Comparison of ENCODE assay signal across 27 mouse cellular contexts in genomic region chr8:106051068-106051467, GRCm38 (mm10). TPM values are rescaled to one million over a fixed set of nuclear protein-coding genes. Genes with fewer than 3 reads are reported as not detected.
DNase-seq lines count a peak whose midpoint lies in the region; ATAC-seq and TF ChIP-seq lines count a peak whose summit lies in the region.
"Had no signal": no experiment of that assay in that cellular context is flagged by ENCODE, and none has a peak within 500 bp of the region (broad histone marks: within the 10 kb centered on the region; RNA-seq: fewer than 3 reads in every experiment).

No protein-coding gene starts in this region.

- DNase-seq in gastrocnemius, adult 2 months = no peak
- DNase-seq in gastrocnemius, adult 8-10 months (ENCODE audit: low spot score in 2 of 2) = no peak
- DNase-seq in liver, embryonic 13.5 days = no peak
- no peak for DNase-seq in liver, embryonic 11.5 days (ENCODE audit: low spot score)
- DNase-seq in B cell, adult 2 months = peak; percentile 24 to 26
- DNase-seq in brain, adult 2 months (ENCODE audit: low read depth, low spot score) = peak; percentile 26
- DNase-seq in urinary bladder, postnatal 4 days (ENCODE audit: low spot score in 2 of 2) = no peak
- DNase-seq: adrenal gland, postnatal 10 days; cerebellum, adult 18-20 months; cerebellum, postnatal 14 days; embryo, embryonic 11 days; heart, adult 2 months; kidney, adult 11 months had no signal

- H3K27me3 ChIP-seq in liver, embryonic 13.5 days = no peaks in the 10 kb centered on the region
- no peaks in the 10 kb centered on the region for H3K27me3 ChIP-seq in liver, embryonic 11.5 days (replicated peaks; ENCODE audit: control insufficient read depth, insufficient read depth, low read length)
- H3K27me3 ChIP-seq in kidney, embryonic 16.5 days (ENCODE audit: insufficient read depth, low read length) = no peaks in the 10 kb centered on the region
- H3K27me3 ChIP-seq: embryonic facial prominence, embryonic 15.5 days; heart, embryonic 12.5 days had no signal

- H3K4me1 ChIP-seq in liver, embryonic 13.5 days (replicated peaks) = peaks cover 46% of the 10 kb centered on the region
- H3K4me1 ChIP-seq in liver, embryonic 11.5 days (replicated peaks; ENCODE audit: control insufficient read depth, insufficient read depth, low read length) = peaks cover 14% of the 10 kb centered on the region
- H3K4me1 ChIP-seq in kidney, embryonic 16.5 days (ENCODE audit: insufficient read depth, low read length) = peaks cover 3% of the 10 kb centered on the region; the same call in 1 of the 2 replicates
- H3K4me1 ChIP-seq: embryonic facial prominence, embryonic 15.5 days; forebrain, embryonic 10.5 days; hindbrain, embryonic 10.5 days had no signal

- peak overlapping the region; percentile 59 for H3K27ac ChIP-seq in gastrocnemius, adult 2 months
- peak overlapping the region; percentile 29; the same call in 1 of the 2 replicates for H3K27ac ChIP-seq in liver, embryonic 13.5 days
- no peak overlapping the region for H3K27ac ChIP-seq in liver, embryonic 11.5 days (ENCODE audit: low read depth, low read length)
- H3K27ac ChIP-seq in kidney, embryonic 16.5 days (ENCODE audit: low read length) = no peak overlapping the region
- H3K27ac ChIP-seq: embryonic facial prominence, embryonic 15.5 days; forebrain, embryonic 10.5 days; heart, adult 2 months; hindbrain, embryonic 10.5 days; hindbrain, embryonic 14.5 days had no signal

- TF ChIP-seq CTCF in gastrocnemius, adult 2 months (IDR thresholded peaks at IDR 0.05) = no peak

- peaks cover 59% of the 10 kb centered on the region for H3K36me3 ChIP-seq in liver, embryonic 13.5 days
- peaks cover 3% of the 10 kb centered on the region; the same call in 1 of the 2 replicates for H3K36me3 ChIP-seq in liver, embryonic 11.5 days (ENCODE audit: control insufficient read depth, insufficient read depth, low read length)
- H3K36me3 ChIP-seq in kidney, embryonic 16.5 days (ENCODE audit: insufficient read depth, low read length) = peaks cover 15% of the 10 kb centered on the region

- WGBS in liver, embryonic 13.5 days (ENCODE audit: insufficient replicate concordance) = 75% methylated on average over 3 of the region's 3 CpGs
- 77% methylated on average over 3 of the region's 3 CpGs for WGBS in liver, embryonic 11.5 days
- 91% methylated on average over 3 of the region's 3 CpGs for WGBS in kidney, embryonic 16.5 days

- no peak for ATAC-seq in liver, embryonic 13.5 days (ENCODE audit: low read depth)
- no peak for ATAC-seq in liver, embryonic 11.5 days (replicated peaks; ENCODE audit: low FRiP score)
- no peak for ATAC-seq in kidney, embryonic 16.5 days (ENCODE audit: low FRiP score, low TSS enrichment)
- ATAC-seq: forebrain, embryonic 16.5 days had no signal

- no peaks in the 10 kb centered on the region for H3K9me3 ChIP-seq in liver, embryonic 13.5 days (replicated peaks)
- no peaks in the 10 kb centered on the region for H3K9me3 ChIP-seq in liver, embryonic 11.5 days (ENCODE audit: control insufficient read depth, low read length)
- no peaks in the 10 kb centered on the region for H3K9me3 ChIP-seq in kidney, embryonic 16.5 days (ENCODE audit: low read length)
- H3K9me3 ChIP-seq: embryonic facial prominence, embryonic 15.5 days; forebrain, embryonic 10.5 days; G1E; heart, embryonic 12.5 days; hindbrain, embryonic 10.5 days had no signal

- no peak overlapping the region for H3K4me3 ChIP-seq in gastrocnemius, adult 2 months
- no peak overlapping the region for H3K4me3 ChIP-seq in liver, embryonic 13.5 days (replicated peaks)
- H3K4me3 ChIP-seq in liver, embryonic 11.5 days (ENCODE audit: low read depth, low read length) = no peak overlapping the region
- no peak overlapping the region for H3K4me3 ChIP-seq in kidney, embryonic 16.5 days (ENCODE audit: low read length)
- H3K4me3 ChIP-seq: embryonic facial prominence, embryonic 15.5 days; erythroblast, embryonic 14.5 days; forebrain, embryonic 10.5 days; heart, adult 2 months; heart, embryonic 12.5 days; hindbrain, embryonic 10.5 days had no signal

- intact Hi-C loops in gastrocnemius, adult 2 months (cut with DNase I) = no loop called here

- no peak overlapping the region for H3K4me2 ChIP-seq in liver, embryonic 13.5 days
- no peak overlapping the region for H3K4me2 ChIP-seq in liver, embryonic 11.5 days
- no peak overlapping the region for H3K4me2 ChIP-seq in kidney, embryonic 16.5 days (replicated peaks; ENCODE audit: low read depth, low read length)
- H3K4me2 ChIP-seq: embryonic facial prominence, embryonic 15.5 days; heart, embryonic 12.5 days; hindbrain, embryonic 14.5 days had no signal

- no peak overlapping the region for H3K9ac ChIP-seq in liver, embryonic 13.5 days
- H3K9ac ChIP-seq in liver, embryonic 11.5 days (ENCODE audit: low read depth, low read length) = no peak overlapping the region
- H3K9ac ChIP-seq in kidney, embryonic 16.5 days (replicated peaks; ENCODE audit: low read length) = no peak overlapping the region
- H3K9ac ChIP-seq: embryonic facial prominence, embryonic 15.5 days; heart, embryonic 12.5 days; hindbrain, embryonic 14.5 days had no signal

RNA-seq across cellular contexts. Expression of gene Nfatc3, which starts 7.6 kb away (rescaled TPM):
- total RNA-seq in gastrocnemius, adult 2 months (2021) = 10 to 100 TPM; 24.9 to 28.7 TPM
- total RNA-seq in gastrocnemius, adult 8-10 months (2022) = 10 to 100 TPM; 23.6 to 30.5 (median 25.5) TPM
- polyA plus RNA-seq in liver, embryonic 13.5 days (2015; fragmentation: Nextera tagmentation; extraction: Ambion mirVana) = 3.3 and 3.8 TPM in 2 replicates
- polyA plus RNA-seq in liver, embryonic 11.5 days (2014; fragmentation: Nextera tagmentation; extraction: Ambion mirVana) = 5.3 and 6.2 TPM in 2 replicates
- 5.7 and 6.7 TPM in 2 replicates for polyA plus RNA-seq in kidney, embryonic 16.5 days (2015; fragmentation: Nextera tagmentation; extraction: Ambion mirVana)

RNA-seq across cellular contexts. Expression of gene Ddx28, which starts 39.4 kb away (rescaled TPM):
- 10 to 100 TPM; 10.4 to 10.7 TPM for total RNA-seq in gastrocnemius, adult 2 months (2021)
- total RNA-seq in gastrocnemius, adult 8-10 months (2022) = 10 to 100 TPM; 11.2 to 13.1 (median 11.7) TPM
- 12.9 and 13.2 TPM in 2 replicates for polyA plus RNA-seq in liver, embryonic 13.5 days (2015; fragmentation: Nextera tagmentation; extraction: Ambion mirVana)
- polyA plus RNA-seq in liver, embryonic 11.5 days (2014; fragmentation: Nextera tagmentation; extraction: Ambion mirVana) = 22.3 and 22.5 TPM in 2 replicates
- polyA plus RNA-seq in kidney, embryonic 16.5 days (2015; fragmentation: Nextera tagmentation; extraction: Ambion mirVana) = 19.8 and 21.2 TPM in 2 replicates

RNA-seq across cellular contexts. Expression of gene Dpep2nb, which starts 45.3 kb away (rescaled TPM):
- not detected for total RNA-seq in gastrocnemius, adult 2 months (2021)
- not detected for total RNA-seq in gastrocnemius, adult 8-10 months (2022)
- polyA plus RNA-seq in liver, embryonic 13.5 days (2015; fragmentation: Nextera tagmentation; extraction: Ambion mirVana) = not detected in 2 replicates
- polyA plus RNA-seq in liver, embryonic 11.5 days (2014; fragmentation: Nextera tagmentation; extraction: Ambion mirVana) = not detected in 2 replicates
- polyA plus RNA-seq in kidney, embryonic 16.5 days (2015; fragmentation: Nextera tagmentation; extraction: Ambion mirVana) = not detected in 2 replicates
- total RNA-seq: adrenal gland, postnatal 10 days; adrenal gland, postnatal 4 days; gastrocnemius, postnatal 4 days; heart, adult 2 months; heart, postnatal 25 days had no signal
- polyA plus RNA-seq: embryonic facial prominence, embryonic 11.5 days; embryonic facial prominence, embryonic 15.5 days; erythroblast, embryonic 14.5 days; forebrain, embryonic 10.5 days; forebrain, embryonic 16.5 days; frontal cortex, adult 2 months; G1E; heart, adult 2 months; heart, embryonic 12.5 days; hindbrain, embryonic 10.5 days; hindbrain, embryonic 14.5 days had no signal

RNA-seq across cellular contexts. Expression of gene Dus2, which starts 59.9 kb away (rescaled TPM):
- 10 to 100 TPM in 1 of 2 experiments, 1 to 10 TPM in 1; 9.0 to 11.5 TPM for total RNA-seq in gastrocnemius, adult 2 months (2021)
- total RNA-seq in gastrocnemius, adult 8-10 months (2022) = 10 to 100 TPM; 10.3 to 12.7 (median 10.8) TPM
- polyA plus RNA-seq in liver, embryonic 13.5 days (2015; fragmentation: Nextera tagmentation; extraction: Ambion mirVana) = 13.3 and 14.4 TPM in 2 replicates
- polyA plus RNA-seq in liver, embryonic 11.5 days (2014; fragmentation: Nextera tagmentation; extraction: Ambion mirVana) = 24.0 and 25.0 TPM in 2 replicates
- polyA plus RNA-seq in kidney, embryonic 16.5 days (2015; fragmentation: Nextera tagmentation; extraction: Ambion mirVana) = 19.7 and 24.6 TPM in 2 replicates

Comparison
In these comparisons a context has a peak if more than half of its experiments do, and no peak if none do; other contexts are left out.
1. H3K27ac ChIP-seq: peak in gastrocnemius, adult 2 months (single experiment) and liver, embryonic 13.5 days (single experiment); none in liver, embryonic 11.5 days (single experiment) and kidney, embryonic 16.5 days (single experiment).
2. DNase-seq: peak in B cell, adult 2 months (2 of 2) and brain, adult 2 months (single experiment); none in gastrocnemius, adult 2 months (single experiment), gastrocnemius, adult 8-10 months (0 of 2), liver, embryonic 13.5 days (single experiment), liver, embryonic 11.5 days (single experiment) and urinary bladder, postnatal 4 days (0 of 2).